In the genomic region with DNA sequence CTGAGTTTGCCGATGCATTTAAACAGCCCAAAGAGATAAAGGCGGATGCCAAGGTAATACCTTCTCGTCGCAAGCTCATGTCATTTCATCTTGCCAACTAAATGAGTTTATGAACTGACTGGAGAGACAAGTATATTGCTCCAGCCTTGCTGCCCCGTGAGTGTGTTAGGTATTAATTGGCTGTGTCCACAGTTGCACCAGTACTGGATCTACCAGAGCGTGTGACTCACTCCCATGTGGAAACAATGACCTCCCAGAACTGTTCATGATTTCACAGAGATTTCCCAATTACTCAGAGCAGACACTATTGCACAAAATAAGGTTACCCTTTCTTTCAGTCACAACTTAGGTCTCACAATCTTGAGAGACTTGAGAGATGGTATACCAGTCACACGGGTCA, we compare ENCODE assay signal across 13 mouse cellular contexts.
DNase-seq lines count a peak whose midpoint lies in the region; ATAC-seq and TF ChIP-seq lines count a peak whose summit lies in the region.
"Had no signal": no experiment of that assay in that cellular context is flagged by ENCODE, and none has a peak within 500 bp of the region (broad histone marks: within the 10 kb centered on the region; RNA-seq: fewer than 3 reads in every experiment).

No protein-coding gene starts in this region.

- H3K9me3 ChIP-seq in lung, postnatal 0 days (ENCODE audit: low read length), result no peaks in the 10 kb centered on the region
- H3K9me3 ChIP-seq: embryonic facial prominence, embryonic 13.5 days; neural tube, embryonic 15.5 days had no signal

- H3K4me1 ChIP-seq in lung, postnatal 0 days (ENCODE audit: insufficient read depth, low read depth, low read length), result peaks cover 5% of the 10 kb centered on the region; the same call in 1 of the 2 replicates

- no peaks in the 10 kb centered on the region for H3K27me3 ChIP-seq in lung, postnatal 0 days (replicated peaks; ENCODE audit: insufficient read depth, low read length)
- H3K27me3 ChIP-seq: embryonic facial prominence, embryonic 13.5 days; neural tube, embryonic 15.5 days had no signal

- H3K9ac ChIP-seq in lung, postnatal 0 days (replicated peaks; ENCODE audit: low read depth), result no peak overlapping the region
- H3K9ac ChIP-seq: embryonic facial prominence, embryonic 13.5 days; neural tube, embryonic 15.5 days had no signal

- TF ChIP-seq EP300 in lung, postnatal 0 days (IDR thresholded peaks at IDR 0.05), result peak; percentile 88

- H3K27ac ChIP-seq in lung, postnatal 0 days (ENCODE audit: low read length), result no peak overlapping the region
- H3K27ac ChIP-seq: embryonic facial prominence, embryonic 13.5 days; layer of hippocampus, adult 2 months; neural tube, embryonic 15.5 days had no signal

- ATAC-seq in lung, postnatal 0 days, result peak; percentile 92

- H3K4me2 ChIP-seq in lung, postnatal 0 days (replicated peaks; ENCODE audit: low read depth, low read length), result no peak overlapping the region
- H3K4me2 ChIP-seq: embryonic facial prominence, embryonic 13.5 days; neural tube, embryonic 15.5 days had no signal

- no peaks in the 10 kb centered on the region for H3K36me3 ChIP-seq in lung, postnatal 0 days (ENCODE audit: insufficient read depth, low read length)
- H3K36me3 ChIP-seq: embryonic facial prominence, embryonic 13.5 days; neural tube, embryonic 15.5 days had no signal

- WGBS in lung, postnatal 0 days, result 64% methylated on average over 7 of the region's 7 CpGs

- DNase-seq in adrenal gland, adult (ENCODE audit: inconsistent age in 2 of 2, low spot score in 1 of 2), result peak; percentile 22 to 86
- DNase-seq in adrenal gland, postnatal 4 days (ENCODE audit: low spot score in 2 of 2), result no peak
- peak; percentile 42 for DNase-seq in Muller cell, postnatal 12 days (ENCODE audit: inconsistent ontology term)
- DNase-seq in fat pad, adult 2 months (ENCODE audit: extremely low read depth, low read depth, low spot score), result peak; percentile 95
- DNase-seq in lung, postnatal 0 days (ENCODE audit: low spot score), result peak; percentile 94
- no peak for DNase-seq in left cerebral cortex, adult 9 months (ENCODE audit: low spot score in 2 of 2)
- DNase-seq in embryo, embryonic 10 days (ENCODE audit: low spot score), result no peak
- DNase-seq in cerebellum, adult 9-11 months, result no peak
- DNase-seq: cerebellum, adult 11-12 months; heart, adult 18-20 months had no signal

- no peak for TF ChIP-seq CTCF in lung, postnatal 0 days (IDR thresholded peaks at IDR 0.05)

- H3K4me3 ChIP-seq in lung, postnatal 0 days (ENCODE audit: low read depth, low read length), result no peak overlapping the region
- H3K4me3 ChIP-seq: embryonic facial prominence, embryonic 13.5 days; layer of hippocampus, adult 2 months; neural tube, embryonic 15.5 days had no signal

Comparison
In these comparisons a context has a peak if more than half of its experiments do, and no peak if none do; other contexts are left out.
1. DNase-seq: peak in adrenal gland, adult (2 of 2), Muller cell, postnatal 12 days (single experiment), fat pad, adult 2 months (single experiment) and lung, postnatal 0 days (single experiment); none in adrenal gland, postnatal 4 days (0 of 2), left cerebral cortex, adult 9 months (0 of 2), embryo, embryonic 10 days (single experiment) and cerebellum, adult 9-11 months (single experiment).